Mouse (Mus musculus) heart, postnatal 0 days (tissue): Measurements from ENCODE around the gene Kif20b.

Source experiments
- CTCF ChIP-seq: IDR thresholded peaks from 2 replicates; pipeline ENCODE4 v1.5.1; 2016; ENCODE audit warnings: antibody characterized with exemption, control low read depth, low read depth
- EP300 ChIP-seq: IDR thresholded peaks from 2 replicates; pipeline ENCODE4 v1.6.1; 2016; ENCODE audit warnings: antibody characterized with exemption, low read depth

DNA sequence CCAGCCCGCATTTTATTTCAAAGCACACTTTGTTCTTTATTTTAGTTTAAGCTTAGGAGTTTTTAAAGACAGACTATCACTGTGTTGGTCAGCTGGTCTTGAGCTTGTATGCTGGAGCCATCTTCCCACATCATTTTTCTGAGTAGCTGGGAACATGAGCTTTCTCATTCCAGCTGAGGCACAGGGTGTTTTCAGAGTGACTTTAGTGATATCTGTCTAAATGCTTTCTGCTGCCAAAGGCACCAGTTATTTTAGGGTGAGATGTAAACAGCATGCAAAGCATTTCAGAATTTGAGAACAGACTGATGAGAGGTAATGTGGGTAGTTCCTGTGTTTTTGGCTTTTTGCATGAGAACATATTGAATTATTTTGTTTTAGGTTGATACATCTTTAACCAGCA, 25.0 kb downstream of the Kif20b start:
- TF ChIP-seq CTCF (no peak), EP300 (no peak)
